Mouse (Mus musculus) brain, embryonic 14.5 days (tissue): ENCODE data around the gene Kcnk15.

ENCODE experiments used
- CTCF ChIP-seq: fragments of 200-500 bp; IDR thresholded peaks from 2 replicates; pipeline ENCODE4 v1.5.1; 2012; ENCODE audit warnings: inconsistent platforms, mild to moderate bottlenecking, moderate library complexity, borderline replicate concordance; ENCODE audit not compliant: insufficient read depth, insufficient read length; ENCODE audit errors: extremely low read depth
- POLR2A ChIP-seq: fragments of 200-500 bp; IDR thresholded peaks from 2 replicates; pipeline ENCODE4 v1.6.1; 2012; ENCODE audit warnings: mild to moderate bottlenecking, inconsistent platforms, borderline replicate concordance; ENCODE audit not compliant: poor library complexity, insufficient read depth, insufficient read length, severe bottlenecking; ENCODE audit errors: extremely low read depth

GRCm38 (mm10) chr2:163813077-163813476 is 40.4 kb upstream of the Kcnk15 start:
- no peak for TF ChIP-seq POLR2A
- TF ChIP-seq CTCF: no peak
